Mouse (Mus musculus): ENCODE measurements around the gene Slc25a34.

DNA sequence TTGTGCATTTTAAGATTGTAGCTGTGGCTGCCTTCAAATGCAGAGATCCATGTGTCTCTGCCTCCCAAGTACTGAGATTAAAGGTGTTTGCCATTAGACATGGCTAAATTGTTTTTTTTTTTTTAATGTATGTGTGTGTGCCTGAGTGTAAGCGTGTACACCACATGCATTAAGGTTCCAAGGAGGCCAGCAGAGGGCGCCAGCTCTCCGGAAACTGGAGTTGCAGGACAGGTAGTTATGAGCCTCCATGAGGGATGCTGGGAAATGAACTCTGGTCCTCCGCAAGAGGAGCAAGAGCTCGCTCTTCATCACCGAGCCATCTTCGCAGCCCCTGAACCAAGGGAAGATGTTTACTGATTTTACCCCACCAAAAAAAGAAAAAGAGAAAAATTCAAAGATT is 46.7 kb downstream of the Slc25a34 start:
- TF ChIP-seq TAL1 (conservative IDR thresholded peaks at IDR 0.05; ENCODE audit: low read depth, low read length): no peak
- TF ChIP-seq CTCF (IDR thresholded peaks at IDR 0.05; ENCODE audit: low read depth, low read length): no peak
